Mouse (Mus musculus): ENCODE data around the gene Lmx1a.

The Lmx1a gene

DNA sequence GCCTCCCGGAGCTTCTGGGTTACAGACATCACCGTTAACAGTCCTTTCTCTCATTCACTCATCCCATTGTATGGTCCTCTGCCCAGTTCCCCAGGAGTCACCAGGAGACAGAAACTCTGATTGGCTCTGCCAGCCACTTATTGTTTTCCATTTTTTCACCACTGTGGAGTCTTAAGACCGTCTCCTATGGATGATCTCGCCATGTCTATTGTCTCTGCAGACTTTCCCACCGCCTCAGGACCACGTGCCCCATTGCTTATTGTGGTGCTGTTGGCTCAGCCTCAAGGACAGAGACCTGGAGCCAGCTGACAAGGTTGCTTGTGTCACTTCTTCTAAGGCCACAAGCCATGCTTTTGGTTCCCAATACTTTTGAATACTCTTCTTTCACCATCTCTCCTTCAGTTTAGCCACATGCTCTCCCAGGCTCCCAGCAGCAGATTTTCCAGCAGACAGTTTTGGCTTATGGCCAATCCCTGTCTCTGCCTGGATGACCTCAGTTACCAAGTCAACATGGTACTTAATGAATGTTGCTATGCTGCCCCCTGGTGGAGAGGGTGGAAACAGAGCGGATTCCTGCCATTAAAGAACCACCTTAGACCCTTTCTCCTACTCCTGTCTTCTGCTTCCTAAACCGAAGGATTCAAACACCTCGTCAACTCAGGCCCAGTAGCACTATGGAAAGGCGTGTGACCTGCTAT lies 92.9 kb downstream of the Lmx1a start:
- DNase-seq (ENCODE audit: low read depth, low spot score) = peak; percentile 79

DNA sequence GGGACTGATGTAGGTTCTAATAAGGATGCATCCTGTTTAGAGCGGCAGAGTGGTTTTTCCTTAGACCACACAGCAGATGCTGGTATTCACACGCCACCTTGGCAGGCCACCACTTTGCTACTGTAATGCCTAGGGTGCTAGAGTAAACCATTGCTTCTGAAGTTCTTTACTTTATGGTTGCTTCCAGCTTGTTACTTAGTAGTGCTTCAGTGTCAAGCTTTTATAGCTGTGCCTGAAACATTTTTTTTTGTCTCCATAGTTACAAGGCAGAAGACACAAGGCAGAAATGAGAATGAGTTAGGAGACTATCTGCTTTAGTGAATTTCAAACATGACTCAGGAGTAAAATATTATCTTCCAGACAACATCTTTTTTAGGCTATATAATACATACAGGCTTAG lies 95.0 kb downstream of the Lmx1a start:
- no peak for DNase-seq (ENCODE audit: low read depth, low spot score)

DNA sequence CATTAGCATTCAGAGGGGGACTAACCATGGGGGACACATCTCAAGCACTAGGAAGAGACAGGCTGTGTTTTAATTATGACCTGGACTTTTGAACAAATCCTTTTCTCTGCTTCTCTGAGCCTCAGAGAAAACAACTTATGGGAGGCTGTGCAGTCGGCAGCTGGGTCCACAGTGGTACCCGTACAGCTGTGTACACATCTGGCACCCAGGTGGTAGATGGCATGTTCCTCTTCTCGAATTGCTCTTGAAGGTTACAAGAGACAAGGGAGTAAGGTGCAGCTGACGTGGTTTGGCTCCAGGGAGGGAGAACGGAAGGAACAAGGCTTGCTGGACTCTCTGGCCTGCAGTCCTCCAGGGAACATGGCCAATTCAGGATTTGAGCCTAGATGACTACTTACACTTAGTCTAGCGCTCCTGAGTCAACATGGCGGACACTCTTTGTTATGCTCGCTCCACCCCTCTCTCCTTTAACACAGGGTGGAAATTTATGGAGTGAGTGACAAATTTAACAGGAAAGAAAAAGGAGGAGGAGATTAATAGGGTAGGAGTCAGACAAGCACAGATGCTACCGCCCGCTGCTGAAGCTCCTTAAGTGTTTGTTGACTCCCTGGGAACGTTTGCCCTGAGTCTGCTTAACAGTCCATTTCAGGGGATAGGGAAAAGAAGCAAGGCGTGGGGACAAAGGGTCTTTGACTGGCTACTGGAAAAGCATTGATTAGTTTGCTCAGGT lies 99.8 kb downstream of the Lmx1a start:
- DNase-seq (ENCODE audit: low read depth, low spot score) = peak; percentile 78

GRCm38 (mm10) chr1:167789448-167789847 lies 100.4 kb downstream of the Lmx1a start:
- DNase-seq (ENCODE audit: low read depth, low spot score) = peak; percentile 24

DNA sequence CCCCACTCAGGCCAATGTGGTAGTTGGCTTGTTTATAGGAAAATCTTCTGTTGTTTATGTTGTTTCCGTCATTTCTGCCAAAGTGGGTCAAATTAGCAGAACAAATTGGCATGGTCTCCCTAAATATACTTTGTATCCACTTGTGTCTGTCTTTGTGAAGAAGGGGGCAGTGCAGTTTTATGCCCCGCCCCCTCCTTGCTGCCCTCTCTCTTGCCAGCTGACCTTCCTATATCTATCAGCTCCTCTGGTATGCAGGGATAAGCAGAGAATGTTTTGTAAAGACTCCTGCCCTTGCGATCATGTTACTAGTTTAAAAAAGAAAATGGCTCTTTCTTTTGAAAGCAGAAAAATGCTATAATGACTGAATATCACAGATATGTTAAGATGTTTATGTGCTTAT lies 101.7 kb downstream of the Lmx1a start:
- DNase-seq (ENCODE audit: low read depth, low spot score) = no peak

- DNase-seq (ENCODE audit: low read depth, low spot score) = no peak
These were observed 102.2 kb downstream of the Lmx1a start for GRCm38 (mm10) chr1:167791221-167791620.

- DNase-seq (ENCODE audit: low read depth, low spot score) = no peak
These were observed 112.9 kb downstream of the Lmx1a start for GRCm38 (mm10) chr1:167801923-167802322.

DNA sequence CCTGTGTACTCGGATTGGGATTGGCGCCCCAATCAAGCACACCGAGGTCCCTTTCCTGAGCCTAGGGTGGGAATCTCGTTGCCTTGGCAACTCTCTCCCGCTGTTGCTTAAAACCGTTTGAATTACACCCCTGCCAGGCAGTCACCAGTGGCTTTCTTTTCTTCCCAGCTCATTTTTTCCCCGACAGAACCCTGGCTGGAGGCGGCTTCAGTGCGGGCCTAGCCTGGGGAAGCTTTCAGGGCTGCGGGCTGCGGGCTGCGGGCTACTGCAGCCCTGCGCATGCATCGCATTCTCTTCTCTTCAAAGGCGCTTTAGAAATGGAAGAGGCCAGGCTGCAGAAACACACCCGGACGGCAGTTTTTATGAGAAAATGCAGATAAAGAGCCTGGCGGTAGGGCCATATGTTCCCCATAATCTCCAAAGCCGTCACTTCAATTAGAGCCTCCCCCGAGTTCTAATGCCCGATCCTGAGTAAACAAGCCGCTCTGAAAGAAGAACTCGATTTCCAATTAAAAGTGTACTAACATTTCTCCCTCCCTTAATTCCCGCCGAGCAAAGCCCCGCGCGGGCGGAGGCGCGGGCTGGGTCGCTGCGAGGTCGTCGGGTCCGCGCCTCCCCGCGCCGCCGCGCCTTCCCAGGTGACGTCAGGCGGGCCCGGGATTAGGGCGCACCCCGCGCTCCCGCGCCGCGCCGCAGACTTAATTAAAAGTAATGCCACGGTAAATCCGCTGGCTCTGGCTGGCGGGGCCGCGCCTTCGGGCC lies 113.7 kb downstream of the Lmx1a start:
- DNase-seq (ENCODE audit: low read depth, low spot score) = peak; percentile 68

GRCm38 (mm10) chr1:167803351-167803981 lies 114.4 kb downstream of the Lmx1a start:
- DNase-seq (ENCODE audit: low read depth, low spot score) = no peak

- DNase-seq (ENCODE audit: low read depth, low spot score) = no peak
These were observed 115.8 kb downstream of the Lmx1a start for GRCm38 (mm10) chr1:167804836-167805235.

- DNase-seq (ENCODE audit: low read depth, low spot score) = no peak
These were observed 122.1 kb downstream of the Lmx1a start for GRCm38 (mm10) chr1:167811141-167811540.

GRCm38 (mm10) chr1:167815166-167815565 lies 126.1 kb downstream of the Lmx1a start:
- no peak for DNase-seq (ENCODE audit: low read depth, low spot score)

DNA sequence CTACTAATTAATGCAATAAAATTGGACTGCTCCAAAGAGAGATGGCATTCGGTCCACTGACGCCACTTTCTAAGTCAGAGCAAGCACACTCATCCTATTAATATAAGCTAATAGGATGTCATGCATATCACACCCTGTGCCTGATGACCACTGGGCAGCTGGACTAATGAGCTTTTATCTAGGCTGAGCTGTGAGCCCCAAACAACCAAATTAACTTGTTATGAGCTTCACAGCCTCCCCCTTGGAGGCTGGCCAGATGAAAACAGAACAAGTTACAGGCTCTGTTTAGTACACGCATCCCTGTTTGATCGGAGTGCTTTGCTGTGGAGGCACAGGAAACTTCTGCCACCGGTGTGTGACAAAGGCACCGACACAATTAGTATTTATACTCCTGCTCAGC lies 128.0 kb downstream of the Lmx1a start:
- peak; percentile 27 for DNase-seq (ENCODE audit: low read depth, low spot score)

- no peak for DNase-seq (ENCODE audit: low read depth, low spot score)
These were observed 128.6 kb downstream of the Lmx1a start for GRCm38 (mm10) chr1:167817616-167818015.

DNA sequence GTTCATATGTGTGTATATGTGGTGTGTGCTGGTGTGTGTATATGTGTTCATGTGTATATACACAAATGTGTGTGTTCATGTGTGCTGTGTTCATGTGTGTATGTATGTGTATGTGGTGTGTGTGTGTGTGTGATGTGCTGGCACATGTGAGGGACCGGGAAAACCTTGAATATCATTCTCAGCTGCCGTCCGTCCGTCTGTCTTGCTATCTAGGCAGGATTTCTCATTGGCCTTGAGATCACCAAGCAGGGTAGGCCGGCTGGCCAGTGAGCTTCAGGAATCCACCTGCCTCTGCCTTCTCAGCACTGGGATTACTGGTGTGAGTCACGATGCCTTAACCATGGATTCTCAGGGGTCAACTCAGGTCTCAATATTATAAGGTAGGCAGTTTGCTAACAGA lies 131.0 kb downstream of the Lmx1a start:
- no peak for DNase-seq (ENCODE audit: low read depth, low spot score)

- DNase-seq (ENCODE audit: low read depth, low spot score) = no peak
These were observed 132.1 kb downstream of the Lmx1a start for GRCm38 (mm10) chr1:167821125-167821524.

DNA sequence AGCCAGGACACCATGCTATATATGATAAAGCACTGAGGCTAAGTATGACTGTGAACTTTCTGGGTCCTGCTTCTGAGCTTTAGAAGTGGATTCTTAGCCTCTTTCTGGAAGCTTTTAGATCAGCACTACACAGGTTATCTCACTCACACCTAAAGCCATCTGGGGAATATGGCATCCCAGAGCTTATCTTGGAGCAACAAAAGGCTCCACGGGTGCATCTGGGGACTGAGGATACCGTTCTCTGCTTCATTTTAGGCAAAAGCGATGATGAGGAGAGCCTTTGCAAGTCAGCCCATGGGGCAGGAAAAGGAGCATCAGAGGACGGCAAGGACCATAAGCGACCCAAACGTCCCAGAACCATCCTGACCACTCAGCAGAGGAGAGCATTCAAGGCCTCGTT lies 141.3 kb downstream of the Lmx1a start:
- DNase-seq (ENCODE audit: low read depth, low spot score) = no peak

DNA sequence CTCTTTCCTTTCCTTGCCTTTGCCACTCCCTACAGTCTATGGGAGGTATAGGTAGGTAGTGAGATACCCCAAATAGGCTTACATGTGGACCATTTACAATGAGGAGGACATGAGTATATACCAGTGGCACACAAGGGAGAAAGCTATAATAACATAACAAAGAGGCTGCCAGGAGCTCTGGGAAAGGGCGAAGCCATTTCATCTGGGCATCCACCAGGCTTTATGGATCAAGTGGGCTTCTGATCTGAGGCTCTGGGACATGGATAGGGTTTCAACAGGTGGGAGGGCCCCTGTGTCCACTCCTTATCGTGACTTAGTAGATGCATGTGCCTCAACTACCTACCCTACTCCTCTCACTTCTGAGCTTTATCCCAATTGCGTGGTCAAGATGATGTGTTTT lies 142.6 kb downstream of the Lmx1a start:
- DNase-seq (ENCODE audit: low read depth, low spot score) = no peak

DNA sequence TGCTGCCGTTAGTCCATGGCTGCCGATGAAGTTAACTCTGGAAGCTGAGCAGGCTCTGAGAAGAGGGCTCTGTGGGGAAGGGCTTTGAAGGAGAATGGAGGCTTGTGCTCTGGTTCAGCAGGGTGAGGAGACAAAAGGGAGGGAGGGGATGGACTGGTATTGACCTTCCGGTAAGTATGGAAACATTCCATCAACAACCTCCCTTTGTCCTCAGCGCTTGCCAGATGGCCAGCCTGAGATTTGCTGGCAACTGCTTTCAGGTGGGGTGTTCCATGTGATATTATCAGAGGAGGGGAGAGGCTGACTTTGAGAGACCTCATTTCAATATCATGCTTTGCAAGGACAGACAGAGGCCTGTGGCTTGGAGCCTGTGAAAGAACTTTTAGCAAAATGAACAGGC lies 165.8 kb downstream of the Lmx1a start:
- DNase-seq (ENCODE audit: low read depth, low spot score) = no peak

- no peak for DNase-seq (ENCODE audit: low read depth, low spot score)
These were observed 183.0 kb downstream of the Lmx1a start for GRCm38 (mm10) chr1:167872028-167872427.

DNA sequence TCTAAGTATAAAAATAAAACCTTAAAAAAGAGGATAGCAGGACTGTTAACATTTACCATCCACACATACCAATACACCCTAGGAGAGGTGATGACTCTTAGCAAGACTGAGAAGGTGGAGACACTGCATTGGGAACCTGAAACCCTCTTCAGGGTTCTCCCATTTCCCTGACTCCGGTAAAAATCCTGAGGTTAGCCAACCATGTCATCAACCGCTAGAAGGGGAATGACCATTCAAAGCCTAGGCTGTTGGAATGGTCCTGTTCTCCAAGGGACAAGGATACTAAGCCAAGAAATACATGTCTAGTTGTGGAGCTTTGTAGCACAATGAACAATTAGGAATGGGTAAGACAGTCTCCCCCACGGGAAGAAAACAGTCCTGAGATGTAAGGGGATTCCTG lies 185.1 kb downstream of the Lmx1a start:
- DNase-seq (ENCODE audit: low read depth, low spot score) = no peak

DNA sequence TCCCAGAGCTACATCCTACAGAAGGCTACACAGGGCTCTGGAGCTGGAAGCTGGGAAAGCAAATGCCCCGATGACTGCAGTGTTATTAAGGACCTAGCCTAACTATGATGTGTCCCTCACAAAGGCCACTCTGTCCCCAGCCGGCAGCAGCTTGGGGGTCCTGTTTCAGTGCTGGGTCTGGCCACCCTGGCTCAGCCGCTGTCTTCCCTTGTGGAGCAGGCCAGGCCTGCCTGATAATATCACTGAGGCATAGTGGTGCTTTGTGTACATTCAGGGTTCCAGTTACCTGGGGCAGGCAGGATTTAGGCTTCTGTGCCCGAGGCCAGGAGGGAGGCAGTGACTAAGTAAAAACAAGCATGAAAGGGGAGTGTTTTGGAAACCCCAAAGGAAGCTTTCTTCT lies 188.9 kb downstream of the Lmx1a start:
- peak; percentile 12 for DNase-seq (ENCODE audit: low read depth, low spot score)
